Mouse (Mus musculus): Measurements from ENCODE around the gene Ppfia3. TPM values are rescaled to one million over a fixed set of nuclear protein-coding genes. Genes with fewer than 3 reads are reported as not detected.
"Not testable (repeated sequence)": the region's sequence is repeated elsewhere in the genome, so short reads cannot be mapped to it uniquely, and the experiment has no call there.

Ppfia3 gene
- polyA plus RNA-seq, 1 experiment from 2014 or later, result 8.9 TPM

DNA sequence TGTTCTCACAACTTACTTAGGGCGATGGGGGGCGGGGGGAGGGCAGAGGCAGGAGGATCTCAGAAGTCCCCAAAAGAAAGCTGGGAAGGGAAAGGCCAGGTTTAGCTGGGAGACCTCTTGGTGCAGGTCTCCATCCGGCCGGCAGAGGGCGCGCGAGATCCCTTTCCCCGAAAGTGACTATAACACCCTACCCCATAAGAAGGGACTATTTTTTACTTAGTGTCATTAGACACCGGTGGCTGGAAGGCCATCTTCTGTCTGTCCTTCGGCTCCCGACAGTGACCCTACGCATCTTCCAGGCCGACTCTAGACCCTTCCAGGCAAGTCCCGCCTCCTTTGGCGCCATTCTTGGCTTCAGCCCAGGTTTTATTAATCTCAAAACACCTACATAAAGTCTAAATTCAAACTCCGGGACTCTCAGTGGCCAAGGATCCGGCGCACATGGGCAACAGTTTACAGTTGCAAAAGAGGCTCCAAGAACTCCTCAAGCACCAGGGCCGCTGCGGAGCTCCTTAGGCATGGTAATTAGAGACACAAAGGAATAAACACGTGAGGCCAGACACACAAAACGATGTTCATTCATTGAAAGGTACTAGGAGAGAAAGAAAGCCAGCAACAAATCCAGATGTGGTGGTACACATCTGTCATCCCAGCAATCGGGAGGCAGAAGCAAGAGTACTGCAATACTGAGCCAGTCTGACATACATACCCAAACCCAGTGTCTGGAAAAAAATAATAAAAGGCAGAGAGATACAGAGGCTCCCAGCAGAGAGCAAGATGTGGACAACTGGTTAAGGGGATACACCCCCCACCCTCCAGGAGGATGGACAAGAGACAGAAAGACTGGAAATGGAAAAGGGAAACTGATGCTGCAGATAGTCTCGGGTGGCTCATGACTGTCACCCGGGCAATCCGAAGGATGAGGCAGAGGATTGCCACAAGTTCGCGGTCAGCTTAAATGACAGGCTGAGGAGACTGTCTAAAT, 38.6 kb upstream of the Ppfia3 start, which contains the start of gene Kcna7:
Kcna7 (plus strand) TSS at position 563 of the 985 bp plus-strand sequence.
- H3K27ac ChIP-seq, result no peak within 1 kb of the TSS
- no peaks in the 10 kb centered on the region for H3K9me3 ChIP-seq
- H3K4me3 ChIP-seq, result peak within 1 kb of the TSS; percentile 44
- H3K4me1 ChIP-seq, result peaks cover 19% of the 10 kb centered on the region
- DNase-seq (ENCODE audit: extremely low spot score, low spot score), result peak; percentile 60
- H3K27me3 ChIP-seq (ENCODE audit: poor library complexity, severe bottlenecking), result peaks cover 59% of the 10 kb centered on the region
- no peaks in the 10 kb centered on the region for H3K36me3 ChIP-seq (replicated peaks)
- 14% methylated on average over 28 of the region's 28 CpGs for WGBS

GRCm38 (mm10) chr7:45403532-45404261, 36.9 kb upstream of the Ppfia3 start:
- H3K36me3 ChIP-seq (replicated peaks), result no peaks in the 10 kb centered on the region
- H3K27me3 ChIP-seq (ENCODE audit: poor library complexity, severe bottlenecking), result peaks cover 42% of the 10 kb centered on the region
- peak; percentile 69 for DNase-seq (ENCODE audit: extremely low spot score, low spot score)
- no peaks in the 10 kb centered on the region for H3K9me3 ChIP-seq
- H3K27ac ChIP-seq, result no peak overlapping the region
- WGBS, result 49% methylated on average over 6 of the region's 6 CpGs
- H3K4me3 ChIP-seq, result no peak overlapping the region
- peaks cover 19% of the 10 kb centered on the region for H3K4me1 ChIP-seq

DNA sequence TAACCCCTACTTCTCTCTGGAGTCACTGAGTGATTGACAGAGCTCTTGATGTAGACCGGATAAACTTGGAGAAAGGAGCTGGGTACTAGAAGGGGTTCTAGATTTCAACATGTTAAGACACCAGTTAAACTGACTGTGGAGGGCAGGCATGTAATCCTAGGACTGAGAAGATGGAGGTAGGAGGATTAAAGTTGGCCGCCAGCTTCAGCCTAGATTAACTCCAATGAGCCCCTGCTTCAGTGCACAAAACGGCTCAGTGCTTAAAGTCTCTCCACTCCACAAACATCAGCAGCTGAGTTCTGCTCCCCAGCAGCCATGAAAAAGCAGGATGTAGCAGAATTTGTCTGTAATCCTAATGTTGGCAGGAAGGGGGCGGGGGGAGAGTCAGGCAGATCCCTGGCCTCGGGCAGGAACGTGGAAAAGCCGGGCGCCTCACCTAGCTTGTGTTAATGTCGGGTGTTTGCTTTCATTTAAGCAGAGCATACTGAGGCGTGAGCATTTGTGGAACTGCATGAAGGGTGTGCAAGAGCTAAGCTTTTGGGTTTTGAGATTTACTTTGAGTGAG, 34.8 kb upstream of the Ppfia3 start:
- Histone ChIP-seq H3K9me3 (no peaks in the 10 kb centered on the region), H3K36me3 (replicated peaks) (no peaks in the 10 kb centered on the region), H3K4me3 (no peak overlapping the region), H3K27ac (no peak overlapping the region), H3K4me1 (peaks cover 16% of the 10 kb centered on the region), H3K27me3 (ENCODE audit: poor library complexity, severe bottlenecking) (peaks cover 21% of the 10 kb centered on the region)
- no peak for DNase-seq (ENCODE audit: extremely low spot score, low spot score)
- WGBS, result 76% methylated on average over 10 of the region's 10 CpGs

DNA sequence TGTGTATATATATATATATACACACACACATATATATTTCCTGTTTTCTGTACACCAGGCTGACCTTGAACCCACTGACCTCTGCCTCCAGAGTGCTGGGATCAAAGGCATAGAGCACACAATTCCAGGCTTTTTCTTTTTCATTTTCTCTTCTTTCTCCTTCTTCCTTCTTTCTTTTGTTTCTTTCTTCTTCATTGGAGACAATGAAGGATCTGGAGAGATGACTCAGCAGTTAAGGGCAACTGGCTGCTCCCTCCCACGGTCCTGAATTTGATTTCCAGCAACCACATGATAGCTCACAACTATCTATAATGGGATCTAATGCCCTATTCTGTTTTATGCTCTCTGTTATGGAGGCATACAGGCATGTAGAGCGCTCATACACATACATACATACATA, 30.0 kb upstream of the Ppfia3 start:
- H3K27ac ChIP-seq, result no peak overlapping the region
- DNase-seq (ENCODE audit: extremely low spot score, low spot score), result no peak
- H3K9me3 ChIP-seq, result no peaks in the 10 kb centered on the region
- H3K4me3 ChIP-seq, result no peak overlapping the region
- H3K27me3 ChIP-seq (ENCODE audit: poor library complexity, severe bottlenecking), result no peaks in the 10 kb centered on the region
- peaks cover 27% of the 10 kb centered on the region for H3K4me1 ChIP-seq
- H3K36me3 ChIP-seq (replicated peaks), result peaks cover 25% of the 10 kb centered on the region
- 83% methylated on average over 2 of the region's 2 CpGs for WGBS

DNA sequence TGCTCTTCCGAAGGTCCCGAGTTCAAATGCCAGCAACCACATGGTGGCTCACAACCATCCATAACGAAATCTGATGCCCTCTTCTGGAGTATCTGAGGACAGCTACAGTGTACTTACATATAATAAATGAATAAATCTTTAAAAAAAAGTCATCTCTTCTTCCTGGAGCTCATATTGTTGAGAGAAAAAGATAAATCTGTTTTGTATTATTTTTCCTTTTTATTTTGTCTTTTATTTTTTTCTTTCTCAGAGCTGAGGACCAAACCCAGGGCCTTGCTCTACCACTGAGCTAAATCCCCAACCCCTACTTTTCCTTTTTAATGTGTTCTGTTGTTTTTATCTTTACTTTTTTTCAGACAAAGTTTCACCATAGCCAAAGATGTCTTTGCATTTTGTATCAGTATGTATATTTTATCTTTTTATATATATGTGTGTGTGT, 29.5 kb upstream of the Ppfia3 start:
- peaks cover 29% of the 10 kb centered on the region for H3K36me3 ChIP-seq (replicated peaks)
- H3K9me3 ChIP-seq; H3K27me3 ChIP-seq (ENCODE audit: poor library complexity, severe bottlenecking); DNase-seq (ENCODE audit: extremely low spot score, low spot score): not testable (repeated sequence)
- H3K27ac ChIP-seq, result peak overlapping the region; percentile 99
- peaks cover 27% of the 10 kb centered on the region for H3K4me1 ChIP-seq
- peak overlapping the region; percentile 88 for H3K4me3 ChIP-seq
- 14% methylated on average over 3 of the region's 3 CpGs for WGBS

DNA sequence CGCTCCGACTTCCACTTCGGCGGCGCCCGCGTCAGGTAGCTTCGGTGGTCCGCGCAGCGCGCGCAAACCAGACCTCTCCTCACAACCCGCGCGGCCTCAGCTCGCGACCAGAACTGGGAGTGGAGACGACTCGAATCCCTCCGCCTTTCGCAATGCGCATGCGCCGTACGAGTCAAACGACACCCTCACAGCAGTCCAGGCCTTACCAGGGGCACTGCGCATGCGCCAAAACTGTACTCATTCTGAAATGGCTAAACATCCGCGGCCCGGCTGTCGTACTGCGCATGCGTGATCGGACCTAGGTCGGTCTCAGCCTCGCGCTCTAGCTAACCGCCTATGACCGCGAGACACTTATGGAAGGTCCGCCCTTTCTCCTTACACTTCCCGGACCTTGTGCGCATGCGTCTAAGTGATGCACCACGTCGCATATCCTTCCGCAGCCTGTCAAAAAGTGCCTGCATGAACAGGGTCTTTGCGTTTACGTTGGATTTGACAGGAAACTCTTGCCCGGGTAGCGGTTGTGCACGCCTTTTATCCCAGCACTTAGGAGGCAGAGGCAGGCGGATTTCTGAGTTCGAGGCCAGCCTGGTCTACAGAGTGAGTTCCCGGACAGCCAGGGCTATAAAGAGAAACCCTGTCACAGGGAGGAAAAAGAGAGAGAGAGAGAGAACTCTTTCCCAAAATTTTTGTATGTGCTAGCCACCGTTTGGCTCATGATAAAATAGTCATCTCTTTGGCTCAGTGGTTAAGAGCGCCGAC, 28.9 kb upstream of the Ppfia3 start, which contains the start of gene Snrnp70:
Snrnp70 (minus strand) TSS at position 165 of the 759 bp plus-strand sequence.
- peak; percentile 100 for DNase-seq (ENCODE audit: extremely low spot score, low spot score)
- Histone ChIP-seq H3K9me3 (no peaks in the 10 kb centered on the region), H3K27ac (peak within 1 kb of the TSS; percentile 99), H3K4me1 (peaks cover 27% of the 10 kb centered on the region), H3K36me3 (replicated peaks) (peaks cover 35% of the 10 kb centered on the region), H3K4me3 (peak within 1 kb of the TSS; percentile 88), H3K27me3 (ENCODE audit: poor library complexity, severe bottlenecking) (no peaks in the 10 kb centered on the region)
- WGBS, result 1% methylated on average over 60 of the region's 60 CpGs

DNA sequence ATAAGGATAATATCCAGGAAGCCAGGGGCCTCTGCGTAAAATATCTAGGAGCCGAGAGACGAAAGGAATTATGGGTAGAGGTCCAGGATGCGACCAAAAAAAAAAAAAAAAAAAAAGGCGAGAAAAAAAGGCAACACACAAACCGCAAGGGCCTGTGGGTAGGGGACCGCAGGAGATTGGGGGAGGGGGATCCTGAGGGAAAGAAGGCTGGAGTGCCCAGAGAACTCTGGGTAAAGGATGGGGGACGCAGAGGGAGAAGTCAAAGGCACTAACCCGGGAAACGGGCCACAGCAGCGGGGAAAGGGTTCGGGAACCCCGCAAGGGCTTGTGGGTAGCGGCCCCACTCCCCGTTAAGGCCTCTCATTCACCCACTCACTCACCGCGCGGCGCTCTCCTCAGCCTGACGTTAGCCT, 28.3 kb upstream of the Ppfia3 start:
- no peaks in the 10 kb centered on the region for H3K27me3 ChIP-seq (ENCODE audit: poor library complexity, severe bottlenecking)
- H3K27ac ChIP-seq, result peak overlapping the region; percentile 99
- H3K9me3 ChIP-seq, result no peaks in the 10 kb centered on the region
- H3K4me3 ChIP-seq, result peak overlapping the region; percentile 88
- peaks cover 41% of the 10 kb centered on the region for H3K36me3 ChIP-seq (replicated peaks)
- H3K4me1 ChIP-seq, result peaks cover 27% of the 10 kb centered on the region
- no peak for DNase-seq (ENCODE audit: extremely low spot score, low spot score)
- WGBS, result 2% methylated on average over 19 of the region's 20 CpGs

GRCm38 (mm10) chr7:45386077-45386476, 19.3 kb upstream of the Ppfia3 start:
- Histone ChIP-seq H3K27me3 (ENCODE audit: poor library complexity, severe bottlenecking) (no peaks in the 10 kb centered on the region), H3K4me1 (no peaks in the 10 kb centered on the region), H3K36me3 (replicated peaks) (peaks cover 100% of the 10 kb centered on the region), H3K27ac (no peak overlapping the region), H3K9me3 (no peaks in the 10 kb centered on the region), H3K4me3 (no peak overlapping the region)
- no peak for DNase-seq (ENCODE audit: extremely low spot score, low spot score)
- WGBS, result 88% methylated on average over 3 of the region's 3 CpGs

- no peaks in the 10 kb centered on the region for H3K27me3 ChIP-seq (ENCODE audit: poor library complexity, severe bottlenecking)
- H3K4me3 ChIP-seq, result no peak overlapping the region
- peaks cover 7% of the 10 kb centered on the region for H3K4me1 ChIP-seq
- H3K36me3 ChIP-seq (replicated peaks), result peaks cover 95% of the 10 kb centered on the region
- H3K9me3 ChIP-seq, result no peaks in the 10 kb centered on the region
- 87% methylated on average over 1 of the region's 1 CpGs for WGBS
- no peak for DNase-seq (ENCODE audit: extremely low spot score, low spot score)
- no peak overlapping the region for H3K27ac ChIP-seq
These were observed 9.2 kb upstream of the Ppfia3 start for GRCm38 (mm10) chr7:45376057-45376456.

DNA sequence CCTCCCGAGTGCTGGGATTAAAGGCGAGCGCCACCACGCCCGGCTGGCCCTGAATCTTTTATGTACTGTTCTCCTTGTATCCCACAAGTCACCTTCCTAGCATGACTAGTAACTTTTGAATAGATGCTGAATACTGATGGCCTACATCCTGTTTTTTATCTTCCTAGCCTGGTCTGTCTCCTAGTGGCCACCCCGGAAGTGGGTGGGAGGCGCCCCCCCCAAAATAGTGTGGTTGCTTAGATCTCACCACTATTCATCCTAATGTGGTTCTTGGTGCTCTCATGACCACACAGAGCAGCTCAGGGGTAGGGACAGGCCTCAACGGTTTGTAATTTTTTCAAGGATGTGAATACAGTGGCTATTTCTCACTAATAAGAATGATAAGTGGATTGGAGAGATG, 7.8 kb upstream of the Ppfia3 start:
- Histone ChIP-seq H3K4me3 (no peak overlapping the region), H3K36me3 (replicated peaks) (peaks cover 81% of the 10 kb centered on the region), H3K27ac (no peak overlapping the region), H3K4me1 (peaks cover 21% of the 10 kb centered on the region), H3K27me3 (ENCODE audit: poor library complexity, severe bottlenecking) (peaks cover 9% of the 10 kb centered on the region), H3K9me3 (no peaks in the 10 kb centered on the region)
- 96% methylated on average over 8 of the region's 8 CpGs for WGBS
- DNase-seq (ENCODE audit: extremely low spot score, low spot score), result no peak

DNA sequence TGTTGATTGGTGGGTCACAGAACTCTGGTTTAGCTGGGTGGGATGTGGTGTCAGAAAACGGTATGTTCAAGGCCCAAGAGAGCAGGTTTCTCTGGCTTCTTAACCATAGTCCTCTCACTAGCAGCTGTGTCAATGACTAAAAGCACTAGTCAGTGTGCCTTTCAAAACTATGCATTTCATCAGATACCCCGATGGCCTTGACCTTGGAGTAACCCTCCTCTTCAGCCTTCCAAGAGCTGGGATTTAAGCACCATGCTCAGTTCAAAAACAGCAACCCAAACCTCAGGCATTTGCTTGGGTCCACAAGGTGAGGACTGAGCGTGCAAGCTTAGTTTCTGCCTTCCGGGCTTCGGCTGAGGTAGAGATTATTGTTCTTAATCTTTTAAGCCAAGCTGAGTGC, 5.6 kb upstream of the Ppfia3 start:
- no peaks in the 10 kb centered on the region for H3K9me3 ChIP-seq
- H3K27me3 ChIP-seq (ENCODE audit: poor library complexity, severe bottlenecking), result peaks cover 29% of the 10 kb centered on the region
- 88% methylated on average over 5 of the region's 5 CpGs for WGBS
- H3K4me1 ChIP-seq, result peaks cover 35% of the 10 kb centered on the region
- no peak overlapping the region for H3K27ac ChIP-seq
- H3K36me3 ChIP-seq (replicated peaks), result peaks cover 59% of the 10 kb centered on the region
- DNase-seq (ENCODE audit: extremely low spot score, low spot score), result no peak
- no peak overlapping the region for H3K4me3 ChIP-seq

Data from forebrain, embryonic 10.5 days (tissue).